Mouse (Mus musculus) brain, embryonic 18.5 days (tissue): ENCODE measurements around the gene Ctsz.

ENCODE experiments used
- DNase-seq: peaks from one replicate; pipeline ENCODE4 v3.0.0-alpha.2; 2012; ENCODE audit warnings: low read depth, low spot score

The Ctsz gene

GRCm38 (mm10) chr2:174438737-174439449 lies at the start of gene Ctsz:
Gene Ctsz (minus strand): TSS chr2:174439039.
- no peak for DNase-seq

GRCm38 (mm10) chr2:174487005-174487404 lies 48.2 kb upstream of the Ctsz start:
- DNase-seq: no peak

GRCm38 (mm10) chr2:174478746-174479145 lies 39.9 kb upstream of the Ctsz start:
- no peak for DNase-seq

GRCm38 (mm10) chr2:174477543-174478319 lies 38.9 kb upstream of the Ctsz start:
- no peak for DNase-seq

GRCm38 (mm10) chr2:174473550-174473927 lies 34.7 kb upstream of the Ctsz start:
- DNase-seq: no peak

- peak; percentile 94 for DNase-seq
These were observed 34.1 kb upstream of the Ctsz start, which contains the start of gene Prelid3b for GRCm38 (mm10) chr2:174472818-174473549. Gene Prelid3b (minus strand): TSS chr2:174473081.

GRCm38 (mm10) chr2:174472407-174472806 lies 33.6 kb upstream of the Ctsz start:
- no peak for DNase-seq

DNA sequence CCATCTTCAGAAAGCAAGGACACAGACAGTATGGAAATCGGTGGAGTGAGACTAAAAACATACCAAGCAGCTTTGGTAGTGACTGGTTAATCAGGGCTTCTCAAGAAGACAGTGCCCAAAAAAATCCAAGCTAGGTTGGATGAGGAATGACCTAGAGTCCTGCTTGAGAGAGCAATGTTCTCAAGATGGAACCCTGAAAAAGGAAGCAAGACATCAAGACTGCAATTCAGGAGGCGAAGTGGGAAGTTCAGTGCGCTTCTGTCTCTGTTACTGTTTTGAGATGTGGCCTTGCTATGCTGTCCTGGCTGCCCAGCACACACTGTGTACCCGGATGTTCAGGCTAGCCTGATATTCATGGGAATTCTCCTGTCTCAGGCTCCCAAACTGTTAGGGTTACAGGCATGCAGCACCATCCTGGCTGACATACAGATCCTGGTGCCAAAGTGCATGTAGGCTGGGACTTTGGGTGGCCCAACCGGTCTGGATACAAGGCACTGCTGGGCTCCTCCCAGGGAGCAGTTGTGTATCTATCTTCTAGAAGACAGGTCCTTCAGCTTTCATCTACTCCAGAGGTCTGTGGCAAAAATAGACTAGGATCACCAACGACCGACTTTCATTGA lies 32.1 kb upstream of the Ctsz start:
- DNase-seq: no peak

GRCm38 (mm10) chr2:174470333-174470732 lies 31.5 kb upstream of the Ctsz start:
- DNase-seq: no peak

DNA sequence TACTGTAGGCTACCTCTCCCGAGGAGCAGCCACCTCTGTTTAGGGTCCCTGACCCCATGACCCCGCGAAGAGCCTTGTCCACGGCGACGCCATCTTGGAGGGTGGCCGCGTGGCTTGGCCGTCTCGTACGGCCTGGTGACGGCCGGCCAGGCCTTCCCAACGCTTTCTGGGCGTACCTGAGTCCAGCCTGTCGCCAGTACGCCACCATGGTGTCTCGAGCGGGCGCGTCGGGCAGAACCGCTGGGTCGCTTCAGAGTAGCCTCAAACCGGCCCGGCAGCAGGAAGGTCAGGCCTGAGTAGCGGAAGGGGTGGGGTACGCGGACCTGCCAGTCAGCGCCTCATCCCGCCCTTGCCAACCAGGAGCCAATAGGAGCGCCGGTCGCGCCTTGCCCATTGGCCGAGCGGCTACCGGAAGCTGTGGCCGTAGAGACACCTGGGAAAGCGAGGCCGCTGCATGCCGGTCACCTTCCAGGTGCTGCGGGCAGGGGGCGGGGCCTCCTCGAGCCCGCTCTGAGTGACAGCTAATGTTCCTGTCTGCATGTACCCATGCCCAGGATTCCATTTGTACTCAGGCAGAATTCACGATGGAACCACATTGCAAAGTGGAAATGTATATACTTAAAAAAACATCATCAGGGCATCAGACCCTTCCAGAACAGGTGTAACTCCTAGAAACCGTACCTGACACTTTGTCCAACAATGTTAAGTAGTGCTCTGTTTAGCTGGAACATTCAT lies 25.1 kb upstream of the Ctsz start, which contains the start of gene Atp5e:
Gene Atp5e, minus strand, starts transcription at position 317 of the 735 bp plus-strand sequence.
- peak; percentile 87 for DNase-seq

DNA sequence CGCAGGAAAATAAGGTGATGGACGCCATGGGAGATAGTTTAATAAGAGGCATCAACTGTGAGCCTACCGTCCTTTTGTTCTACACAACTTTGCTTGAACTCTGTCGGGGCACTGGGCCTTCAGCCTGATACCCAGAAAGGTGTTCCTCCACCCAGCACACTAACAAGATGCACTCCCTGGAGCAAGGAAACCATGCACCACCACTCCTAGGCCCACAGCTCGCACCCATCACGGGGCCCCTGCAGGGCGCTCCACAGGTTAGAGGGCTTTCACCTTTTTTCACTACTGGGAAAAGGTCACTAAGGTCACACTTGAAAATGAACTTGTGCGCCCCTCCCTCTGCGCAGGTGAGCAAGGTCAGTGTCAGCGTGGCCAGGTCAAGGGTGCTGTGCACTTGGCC lies 24.5 kb upstream of the Ctsz start:
- no peak for DNase-seq

DNA sequence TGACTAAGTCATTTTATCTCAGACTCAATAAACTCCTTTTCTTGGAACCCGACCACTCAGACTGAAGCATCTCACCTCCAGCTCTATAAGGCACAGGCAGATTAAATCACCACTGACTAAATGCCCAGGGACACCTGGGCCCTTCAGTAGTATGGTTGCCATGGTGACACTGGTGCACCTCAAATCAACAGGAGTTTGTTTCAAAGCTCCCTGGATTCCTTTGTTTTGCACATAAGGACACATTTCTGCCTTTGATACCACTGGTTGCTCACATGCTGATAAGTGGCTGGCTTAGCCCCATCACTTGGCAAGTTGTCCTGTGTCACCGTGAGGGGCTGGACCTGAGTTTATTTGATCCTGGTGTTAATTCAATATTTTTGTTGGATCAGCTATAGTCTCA lies 20.5 kb upstream of the Ctsz start:
- DNase-seq: no peak

GRCm38 (mm10) chr2:174453681-174454080 lies 14.8 kb upstream of the Ctsz start:
- DNase-seq: no peak

- DNase-seq: no peak
These were observed 11.5 kb upstream of the Ctsz start, which contains the start of gene Tubb1 for GRCm38 (mm10) chr2:174450353-174450752. Gene Tubb1 (plus strand): TSS chr2:174450695.

DNA sequence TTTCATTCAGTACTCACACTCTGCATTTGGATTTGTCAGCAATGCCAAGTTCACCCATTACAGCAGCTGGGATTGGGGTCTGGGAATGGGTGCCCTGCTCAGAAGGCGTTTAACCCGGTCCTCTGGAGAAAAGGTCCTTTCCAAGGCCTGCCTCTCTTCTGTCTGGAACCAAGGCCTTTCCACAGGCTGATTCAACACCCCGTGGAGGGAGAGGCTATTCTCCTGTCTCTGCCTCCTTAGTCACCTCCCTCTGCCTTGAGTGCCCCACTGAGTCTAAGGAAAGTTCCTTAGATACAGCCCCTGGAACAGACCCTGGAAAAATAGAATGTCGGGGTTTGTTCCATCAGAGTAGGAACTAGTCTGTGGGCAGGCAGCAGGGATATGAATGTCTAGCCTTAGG lies 9.6 kb upstream of the Ctsz start:
- DNase-seq: no peak

DNA sequence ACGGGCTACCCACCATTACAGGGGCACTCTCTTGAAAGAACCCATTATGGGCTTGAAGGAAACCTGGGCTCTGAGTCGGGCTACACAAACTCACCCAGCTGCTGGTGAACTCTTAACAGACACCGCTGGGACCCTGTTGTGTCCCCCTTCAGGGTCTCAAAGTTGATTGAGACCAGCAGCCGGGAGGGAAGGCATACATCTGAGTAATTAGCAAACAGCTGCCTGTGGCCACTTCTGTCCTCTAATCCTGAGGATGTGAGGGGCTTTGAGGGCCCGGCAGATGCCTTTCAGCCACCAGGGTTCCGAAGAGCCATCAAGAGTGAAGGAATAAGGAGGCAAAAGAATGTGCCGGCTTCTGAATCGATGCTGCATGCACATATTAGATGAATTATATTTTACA lies 8.1 kb upstream of the Ctsz start:
- DNase-seq: no peak

DNA sequence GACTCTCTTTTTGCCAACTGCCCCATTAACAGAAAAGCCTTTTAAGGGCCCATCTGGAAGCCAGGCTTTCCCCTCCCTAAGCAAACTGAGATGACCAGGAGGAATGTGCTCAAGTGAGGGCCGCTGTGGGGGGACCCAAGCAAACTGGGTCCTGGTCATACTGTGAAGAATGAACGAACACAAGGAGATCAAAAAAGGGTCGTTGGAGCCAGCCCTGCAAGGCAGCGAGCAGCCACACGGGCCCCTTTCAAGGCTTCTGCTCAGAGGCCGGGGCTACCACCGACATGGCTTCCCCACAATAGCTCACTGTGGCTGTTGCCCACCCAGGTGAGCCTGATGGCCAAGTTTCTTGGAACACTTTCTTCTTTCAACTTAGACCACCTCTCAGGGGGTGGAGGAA lies 7.7 kb upstream of the Ctsz start:
- DNase-seq: no peak

GRCm38 (mm10) chr2:174445018-174445417 lies 6.2 kb upstream of the Ctsz start:
- no peak for DNase-seq

GRCm38 (mm10) chr2:174444359-174444758 lies 5.5 kb upstream of the Ctsz start:
- no peak for DNase-seq

DNA sequence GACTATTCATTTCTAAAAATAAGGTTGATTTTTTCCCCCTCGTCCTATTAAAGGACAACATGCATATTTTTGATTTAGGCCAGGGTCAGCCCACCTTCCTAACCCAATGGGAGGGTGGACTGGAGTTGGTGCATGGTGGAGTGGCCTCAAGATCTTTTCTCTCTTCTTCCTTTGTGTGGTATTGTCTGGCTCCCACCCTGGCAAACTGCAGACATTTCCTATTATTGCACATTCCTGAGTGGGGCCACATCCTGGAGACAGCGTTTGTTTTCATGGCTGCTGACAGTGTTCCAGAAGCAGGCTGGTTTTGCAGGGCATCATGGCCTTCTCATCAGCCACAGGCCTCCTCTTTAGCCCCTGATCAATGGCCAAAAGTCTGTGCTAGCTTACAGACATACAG lies 4.2 kb upstream of the Ctsz start:
- DNase-seq: no peak

- no peak for DNase-seq
These were observed 3.6 kb upstream of the Ctsz start for GRCm38 (mm10) chr2:174442460-174442859.
